Mouse (Mus musculus) testis, adult 2 months (tissue): ENCODE data around the gene Mob3b.

Source experiments
- CTCF ChIP-seq: fragments of 200-500 bp; IDR thresholded peaks from 2 replicates; pipeline ENCODE4 v1.5.1; 2012; ENCODE audit warnings: low read depth, mild to moderate bottlenecking, inconsistent platforms, low read length, moderate library complexity; ENCODE audit not compliant: control insufficient read depth, insufficient read depth, insufficient replicate concordance
- POLR2A ChIP-seq: fragments of 200-500 bp; IDR thresholded peaks from 2 replicates; pipeline ENCODE4 v1.6.1; 2012; ENCODE audit warnings: low read depth, mild to moderate bottlenecking, inconsistent platforms, low read length, moderate library complexity; ENCODE audit not compliant: control insufficient read depth

GRCm38 (mm10) chr4:34958155-34959028 lies 198.9 kb downstream of the Mob3b start:
- TF ChIP-seq CTCF (peak; percentile 46; the same call in 1 of the 2 replicates), POLR2A (no peak)
